Mouse (Mus musculus): ENCODE results near the gene Slc2a5.

DNA sequence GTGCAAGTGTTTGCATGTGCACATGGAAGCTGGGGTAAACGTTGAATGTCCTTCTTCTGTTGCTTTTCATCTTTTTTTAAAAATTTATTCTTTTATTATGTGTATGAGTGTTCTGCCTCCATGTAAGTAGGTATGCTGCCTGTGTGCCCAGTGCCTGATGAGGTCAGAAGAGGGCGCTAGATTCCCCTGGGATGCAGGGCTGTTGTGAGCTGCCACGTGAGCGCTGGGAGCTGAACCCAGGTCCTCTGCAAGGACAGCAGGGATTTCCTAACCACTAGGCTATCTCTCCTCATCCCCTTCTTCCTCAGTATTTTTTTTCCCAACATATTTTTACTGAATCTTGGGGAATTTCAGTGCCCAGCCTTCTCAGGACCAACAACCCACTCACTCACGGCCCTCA, 7.3 kb downstream of the Slc2a5 start:
- TF ChIP-seq EP300 (IDR thresholded peaks at IDR 0.05; ENCODE audit: insufficient read depth, low read depth, low read length) (no peak), CTCF (IDR thresholded peaks at IDR 0.05; ENCODE audit: low read depth, low read length) (peak; percentile 53)

All from ES-Bruce4 (cell line).